Mouse (Mus musculus) liver, postnatal 0 days (tissue): ENCODE data around the gene Mki67.

Experiments used
- CTCF ChIP-seq: sonication (generic); IDR thresholded peaks from 2 replicates; pipeline ENCODE4 v1.5.1; 2016; ENCODE audit warnings: antibody characterized with exemption, low read depth
- EP300 ChIP-seq: IDR thresholded peaks from 2 replicates; pipeline ENCODE4 v1.6.1; 2016; ENCODE audit warnings: antibody characterized with exemption, low read depth, mild to moderate bottlenecking

- no peak for TF ChIP-seq CTCF
- TF ChIP-seq EP300, result no peak
Measured at GRCm38 (mm10) chr7:135712534-135712933, 3.6 kb downstream of the Mki67 start.
